Mouse (Mus musculus) hindbrain, embryonic 16.5 days (tissue): ENCODE results near the gene Gch1. TPM values are rescaled to one million over a fixed set of nuclear protein-coding genes. Genes with fewer than 3 reads are reported as not detected.

Experiments used
- ATAC-seq: fragments of 200-750 bp; cut with Nextera tagmentation; 2 replicates; pipeline ENCODE4 v1.8.0; 2017; ENCODE audit warnings: moderate TSS enrichment, moderate library complexity
- H3K27ac ChIP-seq: fragments of 300-500 bp; sonication (generic); 2 replicates; pipeline ENCODE4 v1.5.1; 2014; ENCODE audit warnings: low read depth, mild to moderate bottlenecking, control low read depth, low read length, moderate library complexity
- H3K27me3 ChIP-seq: fragments of 300-500 bp; sonication (generic); replicated peaks from 2 replicates; pipeline ENCODE4 v1.6.1; 2014; ENCODE audit warnings: low read length; ENCODE audit not compliant: control insufficient read depth, insufficient read depth
- H3K36me3 ChIP-seq: fragments of 300-500 bp; sonication (generic); 2 replicates; pipeline ENCODE4 v1.6.1; 2014; ENCODE audit warnings: mild to moderate bottlenecking, low read length, moderate library complexity, mixed read lengths; ENCODE audit not compliant: control insufficient read depth, insufficient read depth
- H3K4me1 ChIP-seq: fragments of 300-500 bp; sonication (generic); 2 replicates; pipeline ENCODE4 v1.6.1; 2014; ENCODE audit warnings: low read depth, low read length; ENCODE audit not compliant: control insufficient read depth, insufficient read depth
- H3K4me2 ChIP-seq: fragments of 300-500 bp; sonication (generic); 2 replicates; pipeline ENCODE4 v1.6.1; 2014; ENCODE audit warnings: mild to moderate bottlenecking, low read length, control low read depth, moderate library complexity
- H3K4me3 ChIP-seq: fragments of 300-500 bp; sonication (generic); 2 replicates; pipeline ENCODE4 v1.5.1; 2014; ENCODE audit warnings: mild to moderate bottlenecking, low read length, control low read depth, moderate library complexity
- H3K9ac ChIP-seq: fragments of 300-500 bp; sonication (generic); 2 replicates; pipeline ENCODE4 v1.6.1; 2014; ENCODE audit warnings: low read depth, mild to moderate bottlenecking, control low read depth, low read length, moderate library complexity
- H3K9me3 ChIP-seq: fragments of 300-500 bp; sonication (generic); 2 replicates; pipeline ENCODE4 v1.6.1; 2014; ENCODE audit warnings: mild to moderate bottlenecking, low read length, moderate library complexity; ENCODE audit not compliant: control insufficient read depth
- WGBS: fragments of 180-500 bp; shearing (Covaris S2); extraction: QIAGEN DNeasy Blood & Tissue Kit; methylation state at CpG from one replicate; pipeline ENCODE4 v1.1.7; 2014; 5-methylcytosine and 5-hydroxymethylcytosine counted together
- polyA plus RNA-seq: library from polyadenylated mRNA; unstranded; fragments of >200 nt; fragmentation: Nextera tagmentation; extraction: Ambion mirVana; gene quantifications from 2 replicates; pipeline ENCODE4 v1.2.1, GENCODE M21; 2015

The Gch1 gene
- polyA plus RNA-seq, 1 experiment from 2014 or later: 6.3 TPM

- no peak overlapping the region for H3K27ac ChIP-seq
- no peak overlapping the region for H3K4me2 ChIP-seq
- 68% methylated on average over 4 of the region's 4 CpGs for WGBS
- no peaks in the 10 kb centered on the region for H3K9me3 ChIP-seq
- no peaks in the 10 kb centered on the region for H3K4me1 ChIP-seq
- no peaks in the 10 kb centered on the region for H3K36me3 ChIP-seq
- no peak overlapping the region for H3K9ac ChIP-seq
- H3K4me3 ChIP-seq: no peak overlapping the region
- no peak for ATAC-seq
- no peaks in the 10 kb centered on the region for H3K27me3 ChIP-seq
Measured at GRCm38 (mm10) chr14:47209669-47210164, 20.5 kb upstream of the Gch1 start.

GRCm38 (mm10) chr14:47208564-47209493 is 19.6 kb upstream of the Gch1 start:
- H3K27ac ChIP-seq: no peak overlapping the region
- no peaks in the 10 kb centered on the region for H3K9me3 ChIP-seq
- no peaks in the 10 kb centered on the region for H3K4me1 ChIP-seq
- no peak for ATAC-seq
- no peak overlapping the region for H3K9ac ChIP-seq
- H3K4me3 ChIP-seq: no peak overlapping the region
- no peak overlapping the region for H3K4me2 ChIP-seq
- no peaks in the 10 kb centered on the region for H3K36me3 ChIP-seq
- 93% methylated on average over 12 of the region's 12 CpGs for WGBS
- no peaks in the 10 kb centered on the region for H3K27me3 ChIP-seq

DNA sequence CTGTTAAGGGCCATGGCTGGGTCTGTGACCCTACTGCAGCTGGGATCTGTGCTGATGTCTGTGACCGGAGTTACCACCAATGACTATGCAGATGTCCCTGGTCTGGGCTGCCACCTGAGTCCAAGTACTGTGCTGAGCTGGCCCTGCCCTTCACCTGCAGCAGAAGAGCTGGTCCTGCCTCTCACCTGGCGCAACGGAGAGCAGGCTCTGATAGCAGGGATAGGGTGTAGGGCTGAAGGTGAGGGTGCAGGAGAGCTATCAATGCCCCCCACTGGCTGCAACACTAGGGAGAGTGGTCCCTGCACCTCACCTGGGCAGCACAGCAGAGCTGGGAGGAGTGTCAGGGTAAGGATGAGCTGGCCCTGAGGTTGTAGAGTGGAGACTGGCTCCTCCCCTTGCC is 17.4 kb upstream of the Gch1 start:
- no peaks in the 10 kb centered on the region for H3K9me3 ChIP-seq
- H3K4me2 ChIP-seq: no peak overlapping the region
- 89% methylated on average over 3 of the region's 3 CpGs for WGBS
- H3K27me3 ChIP-seq: no peaks in the 10 kb centered on the region
- H3K27ac ChIP-seq: no peak overlapping the region
- H3K4me1 ChIP-seq: no peaks in the 10 kb centered on the region
- no peak overlapping the region for H3K9ac ChIP-seq
- no peaks in the 10 kb centered on the region for H3K36me3 ChIP-seq
- no peak for ATAC-seq
- no peak overlapping the region for H3K4me3 ChIP-seq

DNA sequence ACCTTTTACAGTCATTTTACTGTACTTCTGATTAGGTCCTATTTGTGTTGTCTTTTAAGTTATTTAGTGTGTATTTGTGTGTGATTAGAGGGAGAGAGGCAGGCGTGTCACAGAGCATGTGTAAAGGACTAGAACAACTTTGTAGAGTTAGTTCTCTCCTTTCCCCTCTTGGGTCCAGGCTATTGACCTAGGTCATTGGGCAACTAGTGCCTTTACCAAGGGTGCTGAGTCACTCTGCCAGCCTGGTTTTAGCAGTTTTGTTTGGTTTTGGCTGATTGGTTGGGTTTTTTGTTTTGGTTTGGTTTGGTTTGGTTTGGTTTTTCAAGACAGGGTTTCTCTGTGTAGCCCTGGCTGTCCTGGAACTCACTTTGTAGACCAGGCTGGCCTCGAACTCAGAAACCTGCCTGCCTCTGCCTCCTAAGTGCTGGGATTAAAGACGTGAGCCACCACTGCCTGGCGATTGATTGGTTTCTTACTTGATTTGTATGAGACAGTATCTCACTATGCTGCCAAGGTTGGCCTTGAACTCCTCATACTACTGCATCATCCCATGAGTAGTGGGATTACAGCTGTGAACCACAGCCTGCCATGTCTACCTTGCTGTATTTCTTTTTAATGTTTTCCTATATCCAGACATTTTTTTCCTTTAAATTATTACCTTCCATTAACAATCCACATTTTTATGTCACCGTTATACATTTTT is 16.2 kb upstream of the Gch1 start:
- Histone ChIP-seq H3K27me3 (no peaks in the 10 kb centered on the region), H3K27ac (no peak overlapping the region), H3K4me2 (no peak overlapping the region), H3K4me1 (no peaks in the 10 kb centered on the region), H3K9me3 (no peaks in the 10 kb centered on the region), H3K36me3 (no peaks in the 10 kb centered on the region), H3K9ac (no peak overlapping the region), H3K4me3 (no peak overlapping the region)
- 93% methylated on average over 5 of the region's 5 CpGs for WGBS
- no peak for ATAC-seq

DNA sequence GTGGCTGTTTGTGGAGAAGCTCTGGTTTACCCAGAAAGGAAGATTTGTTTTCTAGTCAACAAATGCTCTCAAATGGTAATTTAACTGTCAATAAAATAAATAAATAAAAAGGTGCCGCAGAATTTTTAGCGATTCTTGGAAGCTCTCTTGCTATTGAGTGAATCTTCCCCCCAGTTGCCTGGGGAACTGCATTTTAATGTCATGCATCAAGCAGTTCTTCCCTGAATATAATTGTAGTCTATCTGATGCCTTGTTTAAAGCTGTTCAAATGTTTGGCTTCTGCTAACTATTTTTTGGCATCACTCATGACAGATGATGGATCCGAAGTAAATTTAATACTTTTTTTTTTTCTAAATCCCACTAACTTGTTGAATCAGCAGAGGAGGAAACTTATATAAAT is 8.1 kb upstream of the Gch1 start:
- no peak for ATAC-seq
- no peak overlapping the region for H3K4me2 ChIP-seq
- H3K27me3 ChIP-seq: no peaks in the 10 kb centered on the region
- no peak overlapping the region for H3K27ac ChIP-seq
- H3K9me3 ChIP-seq: no peaks in the 10 kb centered on the region
- WGBS: 80% methylated on average over 3 of the region's 3 CpGs
- no peaks in the 10 kb centered on the region for H3K36me3 ChIP-seq
- H3K9ac ChIP-seq: no peak overlapping the region
- no peak overlapping the region for H3K4me3 ChIP-seq
- H3K4me1 ChIP-seq: no peaks in the 10 kb centered on the region

DNA sequence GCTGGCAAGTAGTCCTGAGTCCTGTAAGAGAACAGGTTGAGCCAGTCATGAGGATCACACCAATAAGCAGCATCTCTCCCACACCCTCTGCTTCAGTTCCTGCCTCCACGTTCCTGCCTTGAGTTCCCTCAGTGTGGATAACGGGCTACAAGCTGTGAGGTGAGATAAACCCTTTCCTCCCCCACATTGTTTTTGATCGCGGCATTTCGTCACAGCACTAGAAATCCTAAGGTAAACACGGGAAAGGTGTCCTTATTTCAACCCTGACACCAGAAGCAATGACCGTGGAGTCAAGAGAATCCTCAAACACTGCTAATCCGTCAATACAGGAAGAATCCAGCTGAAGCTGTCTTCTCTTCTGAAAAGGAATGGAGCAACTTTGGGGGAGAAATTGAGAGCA is 7.5 kb upstream of the Gch1 start:
- Histone ChIP-seq H3K27ac (no peak overlapping the region), H3K9me3 (no peaks in the 10 kb centered on the region), H3K27me3 (no peaks in the 10 kb centered on the region), H3K9ac (no peak overlapping the region), H3K4me3 (no peak overlapping the region), H3K36me3 (no peaks in the 10 kb centered on the region), H3K4me1 (no peaks in the 10 kb centered on the region), H3K4me2 (no peak overlapping the region)
- no peak for ATAC-seq
- 81% methylated on average over 8 of the region's 8 CpGs for WGBS

DNA sequence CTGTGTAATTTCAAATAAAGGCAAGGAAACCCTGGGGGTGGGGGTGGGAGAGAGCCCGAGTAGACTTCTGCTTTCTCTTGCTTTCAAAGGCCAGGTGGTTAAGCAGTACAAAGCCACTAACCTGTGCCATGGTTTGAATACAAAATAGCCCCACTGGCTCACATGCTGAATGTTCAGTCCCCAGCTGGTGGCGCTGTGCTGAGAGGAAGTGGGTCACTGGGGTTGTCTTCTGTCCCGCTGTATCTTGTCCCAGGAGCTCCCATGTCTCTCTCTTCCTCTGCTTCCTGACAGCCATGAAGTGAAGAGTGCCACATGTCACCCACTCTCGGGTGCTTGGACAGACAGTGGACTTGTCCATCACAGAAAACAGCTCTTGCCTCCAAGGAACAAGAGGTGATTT is 4.9 kb upstream of the Gch1 start:
- Histone ChIP-seq H3K36me3 (no peaks in the 10 kb centered on the region), H3K27me3 (no peaks in the 10 kb centered on the region), H3K4me2 (no peak overlapping the region), H3K9ac (no peak overlapping the region), H3K9me3 (no peaks in the 10 kb centered on the region), H3K27ac (no peak overlapping the region), H3K4me1 (no peaks in the 10 kb centered on the region), H3K4me3 (no peak overlapping the region)
- 27% methylated on average over 4 of the region's 4 CpGs for WGBS
- ATAC-seq: no peak

GRCm38 (mm10) chr14:47193506-47193905 is 4.3 kb upstream of the Gch1 start:
- Histone ChIP-seq H3K9ac (no peak overlapping the region), H3K27ac (no peak overlapping the region), H3K4me2 (no peak overlapping the region), H3K36me3 (no peaks in the 10 kb centered on the region), H3K4me3 (no peak overlapping the region), H3K27me3 (peaks cover 1% of the 10 kb centered on the region), H3K4me1 (peaks cover 3% of the 10 kb centered on the region), H3K9me3 (no peaks in the 10 kb centered on the region)
- no peak for ATAC-seq
- WGBS: 75% methylated on average over 6 of the region's 6 CpGs

GRCm38 (mm10) chr14:47191861-47192260 is 2.6 kb upstream of the Gch1 start:
- Histone ChIP-seq H3K36me3 (no peaks in the 10 kb centered on the region), H3K27ac (no peak overlapping the region), H3K27me3 (peaks cover 8% of the 10 kb centered on the region), H3K4me1 (peaks cover 5% of the 10 kb centered on the region), H3K4me2 (no peak overlapping the region), H3K9ac (no peak overlapping the region), H3K4me3 (no peak overlapping the region), H3K9me3 (no peaks in the 10 kb centered on the region)
- no peak for ATAC-seq
- 54% methylated on average over 5 of the region's 5 CpGs for WGBS
